Mouse (Mus musculus): Measurements from ENCODE around the gene Acadsb. TPM values are rescaled to one million over a fixed set of nuclear protein-coding genes. Genes with fewer than 3 reads are reported as not detected.
"Not testable (repeated sequence)": the region's sequence is repeated elsewhere in the genome, so short reads cannot be mapped to it uniquely, and the experiment has no call there.

The Acadsb gene
- total RNA-seq (2015) (21.5 and 33.0 TPM in 2 replicates), total RNA-seq (2017) (43.1 and 56.8 TPM in 2 replicates)

DNA sequence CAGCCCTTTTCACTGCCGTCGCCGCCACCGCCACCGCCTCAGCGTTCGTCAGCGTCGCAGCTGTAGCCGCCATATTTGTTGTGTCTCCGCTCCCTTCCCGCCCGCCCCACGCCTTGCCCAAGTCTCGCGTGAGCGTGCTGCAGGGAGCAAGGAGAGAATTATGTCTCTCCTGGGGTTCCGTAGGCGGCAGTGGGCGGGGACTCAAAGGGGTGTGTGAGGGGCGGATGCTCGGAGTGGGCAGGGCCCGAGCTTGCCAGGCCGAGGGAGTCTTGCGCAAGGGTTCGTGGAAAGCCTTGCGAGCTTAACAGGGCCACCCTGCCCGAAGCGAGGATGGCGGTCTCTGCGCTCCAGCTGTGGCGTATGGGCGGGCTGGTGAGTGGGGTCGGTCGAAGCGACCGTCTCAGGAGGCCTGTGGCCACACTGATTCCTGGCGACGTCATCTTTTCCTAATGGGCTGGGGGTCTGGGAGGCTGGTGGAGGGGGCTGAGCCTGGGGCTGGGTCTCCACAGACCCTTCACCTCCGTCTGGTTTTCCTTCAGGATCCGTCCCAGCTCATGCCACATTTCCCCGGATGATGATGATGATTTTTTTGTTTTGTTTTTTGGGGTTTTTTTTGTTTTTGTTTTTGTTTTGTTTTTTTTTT, at the start of gene Acadsb, which contains the start of gene Ikzf5:
Gene Acadsb (plus strand): TSS at position 186 of the 643 bp plus-strand sequence.
Gene Ikzf5 (minus strand): TSS at position 106 of the 643 bp plus-strand sequence.
- peak; percentile 98 for ATAC-seq (ENCODE audit: poor library complexity, severe bottlenecking)

DNA sequence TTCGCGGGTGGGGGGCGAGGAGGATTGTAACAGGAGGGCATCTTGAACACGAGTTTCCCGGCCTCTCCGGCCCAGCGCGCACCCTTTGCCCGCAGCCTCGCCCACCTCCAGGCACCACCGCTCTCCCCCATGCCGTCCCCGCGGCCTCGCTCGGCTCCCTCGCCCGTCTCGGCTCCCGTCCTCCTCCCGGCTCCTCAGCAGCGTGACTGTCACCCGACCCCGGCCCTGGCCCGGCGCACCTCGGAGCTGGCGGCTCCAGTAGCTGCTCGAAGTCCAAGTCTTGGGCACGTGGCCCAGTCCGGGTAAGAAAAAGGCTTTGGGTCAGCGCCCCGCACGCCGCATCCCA, 48.2 kb upstream of the Acadsb start:
- peak; percentile 62 for ATAC-seq (ENCODE audit: poor library complexity, severe bottlenecking)

DNA sequence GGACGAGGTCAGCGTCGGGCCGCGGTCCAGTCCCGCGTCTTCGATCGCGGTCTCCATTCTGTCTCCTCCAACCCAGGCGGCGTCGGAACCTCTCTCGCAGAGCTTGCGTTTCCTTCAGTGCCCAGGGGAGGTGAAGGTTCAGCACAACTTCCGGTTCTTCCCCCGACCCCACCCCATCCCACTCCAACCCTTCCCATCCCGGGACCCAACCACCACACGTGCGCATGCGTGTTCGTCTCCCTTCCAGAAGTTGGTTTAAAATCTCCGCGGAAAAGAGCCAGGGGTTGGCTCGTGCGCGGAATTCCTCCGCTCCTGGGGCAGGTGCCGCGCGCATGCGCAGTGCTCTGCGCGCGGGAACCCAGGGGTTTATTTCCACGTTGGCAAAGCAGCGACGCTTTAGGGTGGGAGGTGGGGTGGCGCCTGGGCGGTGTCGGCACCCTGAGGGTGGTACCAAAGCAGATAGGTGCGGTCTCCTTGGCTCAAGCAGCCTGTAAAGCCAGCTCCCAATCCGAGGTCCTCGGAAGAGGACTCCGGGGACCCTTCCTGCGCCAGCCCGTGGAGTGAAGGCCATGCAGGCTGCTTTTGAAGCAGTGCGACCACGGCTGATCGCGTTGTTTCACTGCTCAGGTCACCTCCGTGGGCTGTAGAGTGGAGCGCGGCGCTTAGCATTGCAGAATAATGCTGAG, 47.6 kb upstream of the Acadsb start, which contains the start of gene 2310057M21Rik:
Gene 2310057M21Rik (minus strand): TSS at position 145 of the 686 bp plus-strand sequence.
- ATAC-seq (ENCODE audit: poor library complexity, severe bottlenecking) = peak; percentile 91

DNA sequence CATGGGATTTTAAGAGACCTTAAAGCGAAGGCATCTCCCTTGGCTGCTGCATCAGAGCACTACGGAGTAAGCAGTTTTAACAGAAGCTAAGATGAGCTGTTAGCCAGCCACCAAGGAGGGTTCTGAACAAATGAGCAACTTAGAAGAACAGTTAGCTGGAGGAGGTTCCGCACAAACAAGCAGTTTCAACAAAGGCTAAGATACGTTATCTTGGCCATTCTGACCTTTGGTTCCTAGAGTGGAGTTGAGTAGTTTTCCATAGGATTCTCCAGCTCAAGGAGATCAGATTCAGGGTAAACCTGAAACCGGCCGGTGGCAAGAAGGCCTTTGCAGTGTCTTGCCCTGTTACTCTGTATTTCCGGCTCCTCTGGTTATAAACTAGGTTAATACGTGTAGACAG, 46.3 kb upstream of the Acadsb start:
- ATAC-seq (ENCODE audit: poor library complexity, severe bottlenecking) = no peak

DNA sequence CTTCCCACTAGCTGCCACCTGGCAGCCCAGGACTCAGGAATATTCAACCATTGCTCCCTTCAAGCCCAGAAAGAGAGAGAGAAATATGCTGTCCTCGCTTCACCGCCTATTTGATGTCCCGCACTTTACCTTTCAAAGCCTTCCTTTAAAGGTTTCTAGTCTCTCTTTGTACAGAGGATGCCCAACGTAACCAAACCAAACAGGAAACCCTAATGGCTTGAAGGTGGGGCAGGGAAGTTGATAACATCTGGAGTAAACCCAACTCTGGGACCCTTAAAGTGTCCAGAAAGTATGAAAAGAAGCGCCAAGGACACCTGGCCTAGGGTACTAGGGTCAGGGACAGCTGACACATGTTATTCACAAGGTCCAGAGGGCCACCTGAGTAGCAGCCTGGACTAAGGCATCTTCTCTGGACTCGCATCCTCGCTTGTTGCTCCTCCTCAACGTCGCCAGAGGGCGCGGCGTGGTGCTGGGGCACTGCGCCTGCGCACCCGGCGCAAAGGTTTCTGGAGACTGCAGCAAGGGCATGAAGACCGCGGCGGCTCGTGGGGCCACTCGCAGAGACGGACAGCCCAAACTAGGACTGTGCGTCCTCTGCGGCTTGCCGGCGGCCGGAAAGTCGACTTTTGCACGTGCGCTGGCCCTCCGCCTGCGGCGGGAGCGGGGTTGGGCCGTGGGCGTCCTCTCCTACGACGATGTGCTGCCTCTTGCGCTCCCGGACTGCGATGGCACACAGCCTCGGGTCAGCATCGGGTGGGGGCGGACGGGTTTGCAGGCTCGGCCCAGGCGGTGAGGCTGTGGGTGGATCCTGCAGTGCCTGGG, 39.5 kb upstream of the Acadsb start, which contains the start of gene Pstk:
Gene Pstk (plus strand): TSS at position 494 of the 822 bp plus-strand sequence.
- ATAC-seq (ENCODE audit: poor library complexity, severe bottlenecking) = peak; percentile 93

DNA sequence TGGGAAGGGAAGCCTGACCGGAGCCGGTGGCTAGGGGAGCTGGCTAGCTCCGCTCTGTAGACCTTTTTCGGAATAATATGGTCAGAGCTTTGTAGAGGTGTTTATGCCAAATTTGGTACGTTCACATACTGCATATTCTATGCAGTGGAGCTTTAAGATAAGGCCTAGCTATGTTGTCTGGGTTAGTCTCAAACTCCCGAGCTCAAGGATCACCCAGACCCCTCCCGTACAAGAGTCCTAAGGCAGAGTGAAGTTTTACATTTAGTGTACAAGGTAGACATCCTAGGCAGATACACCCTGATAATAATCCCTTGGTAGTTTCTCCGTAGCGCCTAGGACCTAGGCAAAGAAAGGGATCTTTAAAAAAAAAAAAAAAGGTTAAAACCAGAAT, 38.9 kb upstream of the Acadsb start:
- ATAC-seq (ENCODE audit: poor library complexity, severe bottlenecking) = no peak

DNA sequence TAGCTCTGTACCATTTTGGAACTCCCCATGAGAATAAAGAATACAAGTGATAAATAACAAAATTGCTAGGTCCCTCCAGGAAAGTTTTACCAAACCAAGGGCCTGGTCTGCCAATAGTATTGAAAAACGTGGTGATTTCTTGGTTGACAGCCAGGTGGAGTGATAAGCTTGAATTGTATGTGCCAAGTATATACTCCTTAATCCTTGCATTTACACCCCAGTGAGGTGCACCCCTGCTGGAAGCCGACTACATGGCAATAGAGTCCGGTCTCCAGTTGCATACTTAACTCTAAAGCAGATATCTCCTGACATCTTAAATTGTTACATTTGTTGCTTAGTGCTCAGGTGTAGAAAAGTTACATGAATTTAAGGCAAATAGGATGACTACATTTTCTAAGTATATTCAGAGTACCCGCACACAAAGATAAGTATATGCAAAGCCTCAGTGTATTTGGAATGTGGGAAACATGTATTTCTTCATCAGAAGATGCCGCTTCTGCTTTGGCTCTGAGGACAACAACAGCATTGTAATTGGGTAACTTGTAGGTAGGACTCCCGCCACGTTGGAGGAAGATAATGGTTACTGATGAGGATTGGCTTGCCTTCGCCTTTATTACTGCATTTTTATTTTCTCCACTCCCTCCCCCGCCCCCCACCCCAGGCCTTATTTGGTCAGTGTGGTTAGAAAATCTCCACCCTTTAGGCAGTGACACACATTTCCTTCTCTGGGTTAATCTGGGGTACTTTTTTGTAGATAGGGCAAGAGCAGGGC, 38.3 kb upstream of the Acadsb start:
- peak; percentile 24 for ATAC-seq (ENCODE audit: poor library complexity, severe bottlenecking)

DNA sequence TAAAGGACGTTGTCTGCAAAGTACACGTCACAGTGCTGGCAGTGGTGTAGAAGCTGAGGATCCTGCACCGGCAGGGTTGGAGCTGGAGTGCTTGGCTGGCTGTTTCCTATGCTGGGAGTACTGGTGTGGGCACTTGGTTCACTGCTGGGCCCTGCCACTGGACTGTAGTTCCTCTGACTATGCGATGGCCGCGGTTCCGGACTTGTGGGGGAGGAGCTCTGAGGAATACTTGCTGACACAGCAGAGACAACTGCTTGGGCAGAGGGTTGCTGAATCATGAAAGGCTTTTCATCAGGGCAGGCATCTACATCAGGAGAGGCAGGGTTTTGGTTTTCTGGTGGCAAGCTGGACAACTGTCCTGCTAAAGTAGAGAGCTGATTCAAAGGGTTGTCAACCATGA, 18.6 kb upstream of the Acadsb start:
- not testable (repeated sequence) for ATAC-seq (ENCODE audit: poor library complexity, severe bottlenecking)

DNA sequence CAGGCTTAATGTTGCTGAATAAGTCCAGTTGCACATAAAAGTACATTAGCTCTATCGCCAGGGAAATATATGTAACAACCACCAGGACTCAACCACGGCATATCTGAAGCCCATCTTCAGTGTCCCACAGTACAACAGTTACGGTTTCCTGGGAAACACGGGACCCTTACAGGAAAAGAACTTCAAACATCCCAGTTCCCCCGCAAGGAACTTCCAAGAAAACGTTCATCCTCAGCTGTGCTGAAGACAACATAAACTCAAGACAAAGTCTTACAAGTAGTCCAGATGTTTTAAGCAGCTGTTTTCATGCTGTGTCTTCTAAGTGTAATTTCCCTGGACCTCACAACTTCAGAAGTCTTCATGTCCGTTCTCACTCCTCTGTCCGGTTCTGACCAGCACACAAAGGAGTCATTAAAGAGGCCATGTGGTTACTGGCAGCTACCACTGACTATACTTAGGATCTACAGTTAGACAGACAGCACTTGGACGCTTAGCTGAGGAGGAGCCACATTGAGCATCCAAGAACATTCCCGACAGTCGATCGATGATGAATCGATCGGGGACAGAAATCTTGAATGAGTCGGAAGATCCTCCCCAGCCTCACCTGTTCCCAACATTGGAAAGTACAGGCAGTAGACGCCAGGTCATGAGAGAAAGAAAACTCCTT, 947 bp upstream of the Acadsb start:
- no peak for ATAC-seq (ENCODE audit: poor library complexity, severe bottlenecking)

DNA sequence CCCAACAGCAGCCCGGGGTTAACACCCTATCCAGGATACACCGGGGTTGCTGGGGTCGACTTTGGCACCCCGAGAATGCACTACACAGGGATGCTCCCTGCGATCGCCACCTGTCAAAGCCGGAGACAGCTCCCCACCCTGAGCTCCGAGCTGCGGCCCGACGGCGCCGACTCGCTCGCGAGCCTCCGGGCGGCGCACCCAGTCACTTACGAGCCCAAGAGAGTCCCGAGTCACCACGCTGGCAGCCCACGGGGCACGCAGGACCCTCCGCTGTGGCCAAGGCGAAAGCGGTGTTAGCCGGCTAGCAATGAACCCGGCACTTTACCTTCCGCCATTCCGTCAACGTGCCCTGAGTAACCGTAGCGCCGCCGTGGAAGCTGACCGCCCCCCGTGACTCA, 414 bp upstream of the Acadsb start:
- peak; percentile 38; the same call in 1 of the 2 replicates for ATAC-seq (ENCODE audit: poor library complexity, severe bottlenecking)

DNA sequence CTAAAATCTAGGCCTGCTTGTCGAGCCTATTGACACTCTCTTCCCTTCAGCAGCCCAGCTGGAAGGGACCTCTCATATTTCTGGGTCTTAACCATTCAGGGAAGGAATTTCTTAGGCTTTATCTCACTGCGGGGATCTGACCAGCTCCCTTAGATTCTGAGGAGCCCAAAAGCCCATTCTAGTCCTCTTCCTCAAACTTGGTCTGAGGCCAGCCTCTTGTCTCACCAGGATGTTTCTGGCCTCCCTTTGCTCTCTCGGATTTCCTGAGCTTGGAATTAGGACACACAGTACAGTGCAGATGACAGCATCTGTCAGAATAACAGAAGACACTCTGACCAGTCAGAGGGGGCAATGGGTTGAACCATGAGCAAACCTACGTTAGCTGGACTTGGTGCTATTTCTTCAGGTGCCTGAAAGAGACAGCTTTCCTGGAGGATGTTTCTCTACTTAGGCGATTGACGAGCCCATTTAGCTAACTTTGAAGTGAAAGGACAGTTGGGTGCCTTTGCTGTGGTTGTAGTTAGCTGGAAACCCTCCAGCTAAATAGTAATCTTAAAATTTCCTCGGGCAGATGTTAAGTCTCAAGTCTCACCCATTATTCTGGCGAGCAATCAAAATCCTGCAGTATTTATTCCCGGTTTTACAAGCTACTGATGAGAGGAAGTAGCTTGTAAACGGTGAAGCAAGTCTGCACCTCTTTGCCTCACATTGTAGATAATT, 980 bp downstream of the Acadsb start:
- no peak for ATAC-seq (ENCODE audit: poor library complexity, severe bottlenecking)

DNA sequence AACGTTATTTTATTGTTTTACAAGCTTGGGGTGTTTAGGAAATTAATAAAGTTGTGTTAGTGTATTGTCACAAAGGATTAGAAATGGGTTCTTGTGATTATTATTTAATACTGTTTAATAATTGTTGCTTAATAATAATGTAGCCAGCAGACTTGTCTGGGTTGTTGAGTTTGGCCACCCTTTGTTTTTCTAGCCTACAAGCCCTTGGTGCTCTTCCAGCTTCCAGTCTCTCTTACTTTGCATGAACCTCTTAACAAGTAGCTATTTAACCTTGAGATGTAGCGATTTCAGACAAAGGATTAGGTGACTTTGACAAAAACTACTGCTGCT, 1.5 kb downstream of the Acadsb start:
- no peak for ATAC-seq (ENCODE audit: poor library complexity, severe bottlenecking)

DNA sequence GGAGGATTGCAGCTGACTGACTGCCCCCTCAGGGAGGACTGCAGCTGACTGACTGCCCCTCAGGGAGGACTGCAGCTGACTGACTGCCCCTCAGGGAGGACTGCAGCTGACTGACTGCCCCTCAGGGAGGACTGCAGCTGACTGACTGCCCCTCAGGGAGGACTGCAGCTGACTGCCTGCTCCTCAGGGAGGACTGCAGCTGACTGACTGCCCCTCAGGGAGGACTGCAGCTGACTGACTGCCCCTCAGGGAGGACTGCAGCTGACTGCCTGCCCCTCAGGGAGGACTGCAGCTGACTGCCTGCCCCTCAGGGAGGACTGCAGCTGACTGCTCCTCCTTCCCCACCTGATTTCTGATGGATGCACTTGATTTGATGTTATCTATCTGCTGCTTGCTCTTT, 6.3 kb downstream of the Acadsb start:
- ATAC-seq (ENCODE audit: poor library complexity, severe bottlenecking) = not testable (repeated sequence)

DNA sequence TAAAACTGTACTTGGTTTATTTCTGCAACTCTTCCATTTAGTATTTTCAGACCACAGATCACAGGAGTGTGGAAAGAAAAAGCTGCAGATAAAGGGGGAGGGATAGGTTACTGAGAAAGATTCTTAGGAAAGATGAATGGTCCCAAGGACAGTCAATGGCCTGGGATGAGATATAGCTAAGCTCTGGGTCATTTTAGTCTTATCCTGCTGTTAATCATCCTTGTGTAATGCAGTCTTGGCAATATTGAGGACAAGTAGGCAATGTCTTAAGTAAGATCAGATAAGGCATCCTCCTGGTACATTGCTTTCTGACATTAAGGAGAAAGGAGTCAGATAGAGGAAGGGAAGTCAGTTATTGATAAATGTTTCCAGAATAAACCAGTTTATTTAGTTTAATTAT, 7.2 kb downstream of the Acadsb start:
- no peak for ATAC-seq (ENCODE audit: poor library complexity, severe bottlenecking)

DNA sequence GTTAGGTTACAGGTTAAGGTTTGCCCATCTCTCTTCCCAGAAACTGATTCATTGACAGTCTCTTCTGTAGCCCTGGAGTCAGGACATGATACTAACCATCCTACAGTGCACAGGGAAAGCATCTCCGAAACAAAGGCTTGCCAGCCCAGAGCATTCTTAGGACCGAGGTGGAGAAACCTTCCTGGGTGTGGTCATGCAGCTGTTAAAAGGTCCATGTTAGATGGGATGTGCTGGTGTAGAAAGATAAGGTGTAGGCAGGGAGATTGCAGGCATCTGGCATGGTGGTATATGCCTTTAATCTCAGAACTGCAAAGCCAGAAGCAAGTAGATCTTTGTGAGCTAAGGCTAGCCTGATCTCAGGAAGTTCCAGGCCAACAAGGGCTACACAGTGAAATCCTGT, 14.5 kb downstream of the Acadsb start:
- 0 out of 2 replicates have a peak, but pooled peaks have one; percentile 21 for ATAC-seq (ENCODE audit: poor library complexity, severe bottlenecking)

DNA sequence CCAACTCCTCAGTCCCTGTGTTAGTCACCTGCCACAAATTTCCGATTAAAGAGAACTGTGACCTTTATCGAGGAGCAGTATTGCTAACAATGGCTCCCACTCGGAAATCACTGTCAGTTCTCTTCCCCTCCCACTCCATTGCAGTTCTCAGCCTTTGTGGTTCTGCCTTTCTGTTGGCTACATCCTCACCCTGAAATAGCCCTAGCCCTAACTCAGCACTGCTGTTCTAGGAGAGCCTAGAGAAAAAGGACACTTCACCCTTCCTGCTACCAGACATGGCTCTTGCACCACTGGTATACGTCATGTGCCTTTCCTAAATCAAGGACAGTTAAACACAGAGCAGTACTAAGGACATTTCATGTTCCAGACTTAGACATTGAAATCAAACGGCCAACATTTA, 16.9 kb downstream of the Acadsb start:
- no peak for ATAC-seq (ENCODE audit: poor library complexity, severe bottlenecking)

DNA sequence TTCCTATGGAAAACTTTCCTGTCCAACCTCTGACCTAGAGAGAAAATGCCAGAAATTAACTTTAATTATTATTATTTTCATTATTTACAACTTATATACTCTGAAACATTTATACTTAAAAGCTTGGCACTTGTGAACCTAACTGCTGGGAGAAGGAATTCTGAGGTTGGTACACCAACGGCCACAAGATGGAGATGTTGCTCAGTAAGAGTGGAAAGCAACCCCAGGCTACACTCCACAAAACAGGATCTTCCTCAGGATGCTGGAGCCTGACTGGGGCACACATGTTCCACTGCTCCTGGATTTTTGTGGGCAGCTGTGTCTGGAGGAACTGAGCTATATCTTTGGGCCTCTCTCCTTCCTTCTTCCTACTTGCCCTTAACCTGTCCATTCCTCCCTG, 21.8 kb downstream of the Acadsb start:
- ATAC-seq (ENCODE audit: poor library complexity, severe bottlenecking) = no peak

DNA sequence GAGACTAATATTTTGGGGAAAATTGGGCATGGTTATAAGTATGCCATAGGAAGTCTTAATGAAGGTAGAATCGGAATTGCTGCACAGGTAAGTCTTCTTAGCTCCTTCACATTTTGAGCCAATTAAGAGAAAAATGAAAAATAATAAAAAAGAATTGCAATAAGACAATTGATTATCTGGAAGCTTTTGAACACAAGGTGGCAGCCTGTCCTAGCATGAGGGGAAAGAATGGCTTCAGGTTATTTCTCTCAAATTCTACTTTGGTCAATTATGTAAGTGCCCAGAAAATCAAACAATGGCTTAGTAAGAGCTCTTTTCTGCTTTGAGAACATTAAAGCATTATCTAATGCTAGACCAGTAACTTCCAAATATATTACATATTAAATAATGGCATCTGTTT, 23.9 kb downstream of the Acadsb start:
- ATAC-seq (ENCODE audit: poor library complexity, severe bottlenecking) = no peak

DNA sequence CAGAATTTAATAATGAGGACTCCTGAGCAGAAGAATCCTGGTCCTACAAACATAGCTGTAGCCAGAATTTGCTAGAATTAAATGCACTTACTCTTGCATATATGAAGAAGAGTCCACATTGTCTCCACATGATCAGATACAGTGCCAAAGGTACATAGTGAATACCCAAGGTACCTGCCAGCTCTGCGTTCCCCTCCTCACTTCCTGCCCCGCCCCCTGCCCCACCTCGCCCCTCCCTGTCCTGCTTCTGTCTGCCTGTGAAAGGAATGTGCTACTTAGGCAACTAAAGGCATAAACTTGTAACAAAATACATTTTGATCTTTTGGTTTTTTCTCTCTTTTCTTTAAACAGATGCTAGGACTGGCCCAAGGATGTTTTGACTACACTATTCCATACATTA, 26.6 kb downstream of the Acadsb start:
- ATAC-seq (ENCODE audit: poor library complexity, severe bottlenecking) = no peak

DNA sequence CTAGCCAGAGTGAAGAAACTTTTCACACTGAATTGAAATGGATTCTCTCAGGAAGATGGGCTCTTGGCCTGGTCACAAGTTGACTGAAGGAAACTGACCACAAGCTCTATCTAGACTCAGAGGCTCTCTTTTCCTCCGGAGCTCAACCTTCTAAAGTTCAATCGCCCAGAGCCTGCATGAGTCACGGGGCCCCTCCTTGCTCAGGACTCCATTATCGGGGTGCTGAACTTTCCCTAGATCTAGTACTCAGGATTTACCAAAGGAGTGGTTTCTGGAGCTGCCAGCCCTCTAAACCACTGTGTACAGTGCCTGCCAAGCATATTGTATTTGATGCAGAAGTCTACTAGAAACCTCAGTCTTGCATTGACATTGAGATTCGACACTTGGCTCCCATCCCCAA, 46.3 kb downstream of the Acadsb start:
- ATAC-seq (ENCODE audit: poor library complexity, severe bottlenecking) = no peak
